Mouse (Mus musculus) stomach, postnatal 0 days (tissue): ENCODE measurements around the gene Nts. TPM values are rescaled to one million over a fixed set of nuclear protein-coding genes. Genes with fewer than 3 reads are reported as not detected.
"Not testable (repeated sequence)": the region's sequence is repeated elsewhere in the genome, so short reads cannot be mapped to it uniquely, and the experiment has no call there.

Experiments
- ATAC-seq: fragments of 200-750 bp; cut with Nextera tagmentation; 2 replicates; pipeline ENCODE4 v1.8.0; 2017; ENCODE audit not compliant: low FRiP score, low TSS enrichment
- DNase-seq: peaks from one replicate; pipeline ENCODE4 v3.0.0-alpha.2; 2016; ENCODE audit warnings: low spot score
- H3K27ac ChIP-seq: fragments of 300-500 bp; sonication (generic); replicated peaks from 2 replicates; pipeline ENCODE4 v1.5.1; 2014; ENCODE audit warnings: mild to moderate bottlenecking, control low read depth
- H3K27me3 ChIP-seq: fragments of 300-500 bp; sonication (generic); 2 replicates; pipeline ENCODE4 v1.6.1; 2014; ENCODE audit warnings: low read length; ENCODE audit not compliant: control insufficient read depth, insufficient read depth
- H3K36me3 ChIP-seq: fragments of 300-500 bp; sonication (generic); 2 replicates; pipeline ENCODE4 v1.6.1; 2014; ENCODE audit warnings: low read length, mixed read lengths; ENCODE audit not compliant: control insufficient read depth, insufficient read depth
- H3K4me1 ChIP-seq: fragments of 300-500 bp; sonication (generic); replicated peaks from 2 replicates; pipeline ENCODE4 v1.6.1; 2014; ENCODE audit warnings: antibody characterized with exemption; ENCODE audit not compliant: control insufficient read depth, insufficient read depth
- H3K4me2 ChIP-seq: fragments of 300-500 bp; sonication (generic); replicated peaks from 2 replicates; pipeline ENCODE4 v1.6.1; 2014; ENCODE audit warnings: low read depth, mild to moderate bottlenecking, control low read depth, moderate library complexity
- H3K4me3 ChIP-seq: fragments of 300-500 bp; sonication (generic); 2 replicates; pipeline ENCODE4 v1.5.1; 2014; ENCODE audit warnings: low read depth, low read length, control low read depth
- H3K9ac ChIP-seq: fragments of 300-500 bp; sonication (generic); 2 replicates; pipeline ENCODE4 v1.6.1; 2014; ENCODE audit warnings: mild to moderate bottlenecking, low read length, control low read depth, mixed read lengths
- H3K9me3 ChIP-seq: fragments of 300-500 bp; sonication (generic); 2 replicates; pipeline ENCODE4 v1.6.1; 2016; ENCODE audit warnings: low read length; ENCODE audit not compliant: control insufficient read depth
- CTCF ChIP-seq: IDR thresholded peaks from 2 replicates; pipeline ENCODE4 v1.5.1; 2016; ENCODE audit warnings: antibody characterized with exemption, low read depth, mild to moderate bottlenecking, moderate library complexity
- EP300 ChIP-seq: optimal IDR thresholded peaks from 2 replicates; pipeline ENCODE3; 2016; ENCODE audit warnings: antibody characterized with exemption
- WGBS: fragments of 180-500 bp; shearing (Covaris S2); extraction: QIAGEN DNeasy Blood & Tissue Kit; methylation state at CpG from one replicate; pipeline ENCODE4 v1.1.7; 2014; 5-methylcytosine and 5-hydroxymethylcytosine counted together
- polyA plus RNA-seq: library from polyadenylated mRNA; unstranded; fragments of >200 nt; fragmentation: Nextera tagmentation; extraction: Ambion mirVana; gene quantifications from 2 replicates; pipeline ENCODE4 v1.2.1, GENCODE M21; 2015

Gene Nts
- polyA plus RNA-seq, 1 experiment from 2014 or later, result 0.39 TPM

- H3K36me3 ChIP-seq, result no peaks in the 10 kb centered on the region
- H3K4me1 ChIP-seq, result no peaks in the 10 kb centered on the region
- no peak overlapping the region for H3K4me3 ChIP-seq
- H3K9ac ChIP-seq, result no peak overlapping the region
- ATAC-seq (no peak), DNase-seq (peak; percentile 14)
- no peak overlapping the region for H3K27ac ChIP-seq
- TF ChIP-seq EP300 (no peak), CTCF (peak; percentile 87)
- H3K27me3 ChIP-seq, result no peaks in the 10 kb centered on the region
- no peaks in the 10 kb centered on the region for H3K9me3 ChIP-seq
- WGBS, result 23% methylated on average over 4 of the region's 4 CpGs
- H3K4me2 ChIP-seq, result no peak overlapping the region
Measured at GRCm38 (mm10) chr10:102498754-102499153, 8.5 kb upstream of the Nts start.

- Histone ChIP-seq H3K9me3 (no peaks in the 10 kb centered on the region), H3K27me3 (no peaks in the 10 kb centered on the region), H3K9ac (no peak overlapping the region), H3K36me3 (no peaks in the 10 kb centered on the region), H3K27ac (no peak overlapping the region), H3K4me1 (no peaks in the 10 kb centered on the region), H3K4me3 (no peak overlapping the region), H3K4me2 (no peak overlapping the region)
- TF ChIP-seq EP300 (no peak), CTCF (peak; percentile 81)
- 5% methylated on average over 3 of the region's 3 CpGs for WGBS
- peak; percentile 30 for DNase-seq
- no peak for ATAC-seq
Measured at GRCm38 (mm10) chr10:102491792-102492191, 1.5 kb upstream of the Nts start.

GRCm38 (mm10) chr10:102469412-102469811 lies 20.9 kb downstream of the Nts start:
- Histone ChIP-seq H3K4me1 (no peaks in the 10 kb centered on the region), H3K4me2 (no peak overlapping the region), H3K36me3 (no peaks in the 10 kb centered on the region), H3K27me3 (no peaks in the 10 kb centered on the region), H3K9ac (no peak overlapping the region), H3K9me3 (no peaks in the 10 kb centered on the region), H3K27ac (no peak overlapping the region), H3K4me3 (no peak overlapping the region)
- no peak for TF ChIP-seq CTCF
- TF ChIP-seq EP300, result no peak
- 82% methylated on average over 2 of the region's 2 CpGs for WGBS
- ATAC-seq (no peak), DNase-seq (no peak)

- Histone ChIP-seq H3K27me3 (no peaks in the 10 kb centered on the region), H3K4me2 (no peak overlapping the region), H3K9ac (no peak overlapping the region), H3K4me3 (no peak overlapping the region), H3K4me1 (no peaks in the 10 kb centered on the region), H3K36me3 (no peaks in the 10 kb centered on the region), H3K27ac (no peak overlapping the region), H3K9me3 (no peaks in the 10 kb centered on the region)
- ATAC-seq (no peak), DNase-seq (peak; percentile 43)
- TF ChIP-seq CTCF, result peak; percentile 87
- no peak for TF ChIP-seq EP300
- 9% methylated on average over 7 of the region's 7 CpGs for WGBS
Measured at GRCm38 (mm10) chr10:102451756-102452155, 38.5 kb downstream of the Nts start.

GRCm38 (mm10) chr10:102449449-102449848 lies 40.8 kb downstream of the Nts start:
- Histone ChIP-seq H3K27me3 (no peaks in the 10 kb centered on the region), H3K36me3 (no peaks in the 10 kb centered on the region), H3K9me3 (no peaks in the 10 kb centered on the region), H3K4me2 (no peak overlapping the region), H3K9ac (no peak overlapping the region), H3K4me3 (no peak overlapping the region), H3K27ac (no peak overlapping the region), H3K4me1 (no peaks in the 10 kb centered on the region)
- TF ChIP-seq EP300 (no peak), CTCF (peak; percentile 83)
- DNase-seq, result peak; percentile 26
- 5% methylated on average over 7 of the region's 7 CpGs for WGBS
- no peak for ATAC-seq

GRCm38 (mm10) chr10:102444912-102445556 lies 45.3 kb downstream of the Nts start:
- DNase-seq (no peak), ATAC-seq (no peak)
- no peaks in the 10 kb centered on the region for H3K36me3 ChIP-seq
- no peak overlapping the region for H3K4me2 ChIP-seq
- H3K4me1 ChIP-seq, result no peaks in the 10 kb centered on the region
- no peaks in the 10 kb centered on the region for H3K9me3 ChIP-seq
- H3K4me3 ChIP-seq, result no peak overlapping the region
- no peak for TF ChIP-seq EP300
- peak; percentile 69 for TF ChIP-seq CTCF
- no peak overlapping the region for H3K27ac ChIP-seq
- WGBS, result 18% methylated on average over 2 of the region's 2 CpGs
- no peaks in the 10 kb centered on the region for H3K27me3 ChIP-seq
- H3K9ac ChIP-seq, result no peak overlapping the region

- H3K4me3 ChIP-seq, DNase-seq, H3K36me3 ChIP-seq, H3K4me1 ChIP-seq, H3K27me3 ChIP-seq, H3K9ac ChIP-seq, H3K9me3 ChIP-seq, H3K27ac ChIP-seq, ATAC-seq, H3K4me2 ChIP-seq: not testable (repeated sequence)
- WGBS, result 20% methylated on average over 6 of the region's 6 CpGs
Measured at GRCm38 (mm10) chr10:102435467-102435866, 54.8 kb downstream of the Nts start.
